Mouse (Mus musculus): Measurements from ENCODE around the gene Bcar1. TPM values are rescaled to one million over a fixed set of nuclear protein-coding genes. Genes with fewer than 3 reads are reported as not detected.
A peak's percentile ranks its signal among the peaks of the same experiment; 100 is the strongest.

Gene Bcar1
- polyA plus RNA-seq, 1 experiment from 2014 or later = 5.6 TPM

- Histone ChIP-seq H3K9ac (no peak overlapping the region), H3K4me3 (replicated peaks) (no peak overlapping the region), H3K27ac (no peak overlapping the region), H3K27me3 (peaks cover 27% of the 10 kb centered on the region), H3K9me3 (replicated peaks) (0 out of 2 replicates have a peak, but pooled peaks cover 4% of the 10 kb centered on the region), H3K4me1 (replicated peaks) (no peaks in the 10 kb centered on the region), H3K36me3 (peaks cover 3% of the 10 kb centered on the region; the same call in 1 of the 2 replicates), H3K4me2 (no peak overlapping the region)
- DNase-seq (no peak), ATAC-seq (ENCODE audit: low read depth) (no peak)
- WGBS (ENCODE audit: insufficient replicate concordance) = 66% methylated on average over 8 of the region's 8 CpGs
These were observed 67.4 kb downstream of the Bcar1 start for GRCm38 (mm10) chr8:111676237-111676636.

DNA sequence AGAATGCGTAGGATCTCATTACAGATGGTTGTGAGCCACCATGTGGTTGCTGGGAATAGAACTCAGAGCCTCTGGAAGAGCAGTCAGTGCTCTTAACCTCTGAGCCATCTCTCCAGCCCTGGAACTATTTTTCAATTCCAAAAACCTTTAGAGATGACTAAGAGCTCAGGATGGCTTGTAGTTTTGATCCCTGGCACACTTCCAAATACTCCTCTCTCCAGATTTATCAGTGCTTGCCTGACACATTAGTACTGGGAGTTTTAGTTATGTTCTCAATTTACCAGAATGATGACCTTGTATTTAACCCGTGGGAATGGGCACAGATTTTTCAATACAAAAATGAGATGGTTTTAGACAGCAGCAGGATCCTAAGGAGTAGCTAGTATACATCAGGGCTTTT is 76.9 kb downstream of the Bcar1 start:
- 67% methylated on average over 2 of the region's 2 CpGs for WGBS (ENCODE audit: insufficient replicate concordance)
- Histone ChIP-seq H3K27ac (no peak overlapping the region), H3K36me3 (peaks cover 33% of the 10 kb centered on the region), H3K27me3 (no peaks in the 10 kb centered on the region), H3K4me3 (replicated peaks) (no peak overlapping the region), H3K4me2 (no peak overlapping the region), H3K9me3 (replicated peaks) (no peaks in the 10 kb centered on the region), H3K9ac (no peak overlapping the region), H3K4me1 (replicated peaks) (no peaks in the 10 kb centered on the region)
- DNase-seq (no peak), ATAC-seq (ENCODE audit: low read depth) (no peak)

GRCm38 (mm10) chr8:111662473-111662872 is 81.1 kb downstream of the Bcar1 start:
- H3K27ac ChIP-seq = no peak overlapping the region
- H3K4me2 ChIP-seq = no peak overlapping the region
- no peaks in the 10 kb centered on the region for H3K27me3 ChIP-seq
- H3K4me1 ChIP-seq (replicated peaks) = peaks cover 11% of the 10 kb centered on the region
- H3K9ac ChIP-seq = no peak overlapping the region
- WGBS (ENCODE audit: insufficient replicate concordance) = 75% methylated on average over 3 of the region's 3 CpGs
- peaks cover 15% of the 10 kb centered on the region; the same call in 1 of the 2 replicates for H3K36me3 ChIP-seq
- ATAC-seq (ENCODE audit: low read depth) (no peak), DNase-seq (peak; percentile 38)
- no peak overlapping the region for H3K4me3 ChIP-seq (replicated peaks)
- no peaks in the 10 kb centered on the region for H3K9me3 ChIP-seq (replicated peaks)

Small RNAs within 50 kb of the gene (microRNA-seq; reads per million reads assigned to microRNA genes)
- gene Mir7076 = not detected

Other genes starting within 250 kb of the Bcar1 start
- 1.8 and 2.5 TPM in 2 replicates for gene Wdr59, start 221.7 kb downstream of the Bcar1 start, polyA plus RNA-seq (2015; fragmentation: Nextera tagmentation; extraction: Ambion mirVana)
- gene Znrf1, start 207.7 kb downstream of the Bcar1 start, polyA plus RNA-seq (2015; fragmentation: Nextera tagmentation; extraction: Ambion mirVana) = 5.3 and 5.7 TPM in 2 replicates
- 0.10 and 0.13 TPM in 2 replicates for gene Ldhd, start 113.4 kb downstream of the Bcar1 start, polyA plus RNA-seq (2015; fragmentation: Nextera tagmentation; extraction: Ambion mirVana)
- gene Zfp1, start 100.4 kb downstream of the Bcar1 start, polyA plus RNA-seq (2015; fragmentation: Nextera tagmentation; extraction: Ambion mirVana) = 5.7 and 6.0 TPM in 2 replicates
- gene Ctrb1, start 52.8 kb downstream of the Bcar1 start, polyA plus RNA-seq (2015; fragmentation: Nextera tagmentation; extraction: Ambion mirVana) = 1.5 and 2.9 TPM in 2 replicates
- gene Cfdp1, start 110.5 kb upstream of the Bcar1 start, polyA plus RNA-seq (2015; fragmentation: Nextera tagmentation; extraction: Ambion mirVana) = 113 and 136 TPM in 2 replicates
- gene Tmem170, start 132.9 kb upstream of the Bcar1 start, polyA plus RNA-seq (2015; fragmentation: Nextera tagmentation; extraction: Ambion mirVana) = 4.3 and 5.4 TPM in 2 replicates
- gene Chst5, start 166.6 kb upstream of the Bcar1 start, polyA plus RNA-seq (2015; fragmentation: Nextera tagmentation; extraction: Ambion mirVana) = 0.06 TPM in 1 of 2 replicates, not detected in the other
- 2.1 and 2.6 TPM in 2 replicates for gene Tmem231, start 190.1 kb upstream of the Bcar1 start, polyA plus RNA-seq (2015; fragmentation: Nextera tagmentation; extraction: Ambion mirVana)
- 185 and 197 TPM in 2 replicates for gene Gabarapl2, start 196.9 kb upstream of the Bcar1 start, polyA plus RNA-seq (2015; fragmentation: Nextera tagmentation; extraction: Ambion mirVana)
- 4.3 and 5.7 TPM in 2 replicates for gene Adat1, start 248.5 kb upstream of the Bcar1 start, polyA plus RNA-seq (2015; fragmentation: Nextera tagmentation; extraction: Ambion mirVana)